In genomic region chr19:53423816-53424465, GRCm38 (mm10) we compare ENCODE assay signal across 11 mouse cellular contexts. TPM values are rescaled to one million over a fixed set of nuclear protein-coding genes. Genes with fewer than 3 reads are reported as not detected.
A peak's percentile ranks its signal among the peaks of the same experiment; 100 is the strongest.
DNase-seq lines count a peak whose midpoint lies in the region; ATAC-seq lines count a peak whose summit lies in the region.
"Had no signal": no experiment of that assay in that cellular context is flagged by ENCODE, and none has a peak within 500 bp of the region (broad histone marks: within the 10 kb centered on the region; RNA-seq: fewer than 3 reads in every experiment).

No protein-coding gene starts in this region.

- no peak for DNase-seq in heart, adult 9 months (ENCODE audit: low spot score in 2 of 2)
- DNase-seq in B cell, adult 2 months = peak; percentile 84 to 85
- DNase-seq in adrenal gland, adult 18-20 months (ENCODE audit: low spot score in 2 of 2) = no peak
- no peak for DNase-seq in left cerebral cortex, adult 9 months (ENCODE audit: low spot score in 2 of 2)

- H3K9me3 ChIP-seq in heart, embryonic 11.5 days (replicated peaks; ENCODE audit: control insufficient read depth, low read length) = no peaks in the 10 kb centered on the region
- no peaks in the 10 kb centered on the region for H3K9me3 ChIP-seq in embryonic facial prominence, embryonic 13.5 days
- H3K9me3 ChIP-seq: hindbrain, embryonic 10.5 days; neural tube, embryonic 13.5 days had no signal

- H3K4me3 ChIP-seq in heart, embryonic 11.5 days (ENCODE audit: low read depth, low read length) = no peak overlapping the region
- H3K4me3 ChIP-seq in embryonic facial prominence, embryonic 13.5 days = no peak overlapping the region
- H3K4me3 ChIP-seq: hindbrain, embryonic 10.5 days; neural tube, embryonic 13.5 days had no signal

- H3K4me1 ChIP-seq in heart, embryonic 11.5 days (ENCODE audit: control insufficient read depth, insufficient read depth, low read length) = peaks cover 31% of the 10 kb centered on the region
- peaks cover 22% of the 10 kb centered on the region for H3K4me1 ChIP-seq in embryonic facial prominence, embryonic 13.5 days

- no peak for ATAC-seq in heart, embryonic 11.5 days (replicated peaks; ENCODE audit: insufficient number of reproducible peaks, low FRiP score, low TSS enrichment)
- no peak for ATAC-seq in embryonic facial prominence, embryonic 13.5 days (ENCODE audit: insufficient number of reproducible peaks, insufficient read depth, low FRiP score, low TSS enrichment, low read depth)
- 0 out of 2 replicates have a peak, but pooled peaks have one; percentile 14 for ATAC-seq in megakaryocyte progenitor cell, adult 5-6 weeks (replicated peaks; ENCODE audit: poor library complexity)
- ATAC-seq in megakaryocyte-erythroid progenitor cell, adult 5-6 weeks (replicated peaks; ENCODE audit: low FRiP score, low TSS enrichment, poor library complexity, severe bottlenecking) = no peak

- H3K4me2 ChIP-seq in heart, embryonic 11.5 days = peak overlapping the region; percentile 41
- H3K4me2 ChIP-seq in embryonic facial prominence, embryonic 13.5 days = peak overlapping the region; percentile 20
- H3K4me2 ChIP-seq: neural tube, embryonic 13.5 days had no signal

- H3K36me3 ChIP-seq in heart, embryonic 11.5 days (ENCODE audit: control insufficient read depth, insufficient read depth, low read length) = no peaks in the 10 kb centered on the region
- H3K36me3 ChIP-seq in embryonic facial prominence, embryonic 13.5 days = no peaks in the 10 kb centered on the region
- H3K36me3 ChIP-seq: hindbrain, embryonic 10.5 days; neural tube, embryonic 13.5 days had no signal

- no peak overlapping the region for H3K27ac ChIP-seq in heart, embryonic 11.5 days (ENCODE audit: low read depth, low read length)
- H3K27ac ChIP-seq in embryonic facial prominence, embryonic 13.5 days = no peak overlapping the region
- H3K27ac ChIP-seq: neural tube, embryonic 13.5 days had no signal

- no peak overlapping the region for H3K9ac ChIP-seq in heart, embryonic 11.5 days (ENCODE audit: low read depth, low read length)
- no peak overlapping the region for H3K9ac ChIP-seq in embryonic facial prominence, embryonic 13.5 days
- H3K9ac ChIP-seq: neural tube, embryonic 13.5 days had no signal

- WGBS in heart, embryonic 11.5 days (ENCODE audit: insufficient replicate concordance) = 46% methylated on average over 17 of the region's 17 CpGs
- 61% methylated on average over 17 of the region's 17 CpGs for WGBS in embryonic facial prominence, embryonic 13.5 days

- H3K27me3 ChIP-seq in heart, embryonic 11.5 days (ENCODE audit: control insufficient read depth, insufficient read depth, low read length) = no peaks in the 10 kb centered on the region
- no peaks in the 10 kb centered on the region; the same call in 1 of the 2 replicates for H3K27me3 ChIP-seq in embryonic facial prominence, embryonic 13.5 days

RNA-seq across cellular contexts. Expression of gene Smndc1, which starts 33.6 kb away (rescaled TPM):
- 38.4 and 40.0 TPM in 2 replicates for polyA plus RNA-seq in heart, embryonic 11.5 days (2014; fragmentation: Nextera tagmentation; extraction: Ambion mirVana)
- 44.9 and 45.0 TPM in 2 replicates for polyA plus RNA-seq in embryonic facial prominence, embryonic 13.5 days (2015; fragmentation: Nextera tagmentation; extraction: Ambion mirVana)
- total RNA-seq in megakaryocyte progenitor cell, adult 5-6 weeks (2015) = 83.2 and 83.5 TPM in 2 replicates
- total RNA-seq in megakaryocyte progenitor cell, adult 5-6 weeks (2017) = 32.3 and 42.5 TPM in 2 replicates
- total RNA-seq in megakaryocyte-erythroid progenitor cell, adult 5-6 weeks (2014; fragmentation: Nextera tagmentation) = 56.9 and 60.9 TPM in 2 replicates
- total RNA-seq in megakaryocyte-erythroid progenitor cell, adult 5-6 weeks (2017) = 34.7 and 45.6 TPM in 2 replicates
- total RNA-seq in adrenal gland, adult 18-20 months (2021) = 10 to 100 TPM; 41.5 to 44.2 TPM

RNA-seq across cellular contexts. Expression of gene Gm10197, which starts 52.4 kb away (rescaled TPM):
- 2.1 and 3.5 TPM in 2 replicates for polyA plus RNA-seq in heart, embryonic 11.5 days (2014; fragmentation: Nextera tagmentation; extraction: Ambion mirVana)
- polyA plus RNA-seq in embryonic facial prominence, embryonic 13.5 days (2015; fragmentation: Nextera tagmentation; extraction: Ambion mirVana) = not detected in 2 replicates
- not detected in 2 replicates for total RNA-seq in megakaryocyte progenitor cell, adult 5-6 weeks (2015)
- not detected in 2 replicates for total RNA-seq in megakaryocyte progenitor cell, adult 5-6 weeks (2017)
- not detected in 2 replicates for total RNA-seq in megakaryocyte-erythroid progenitor cell, adult 5-6 weeks (2014; fragmentation: Nextera tagmentation)
- total RNA-seq in megakaryocyte-erythroid progenitor cell, adult 5-6 weeks (2017) = not detected in 2 replicates
- total RNA-seq in adrenal gland, adult 18-20 months (2021) = not detected
- total RNA-seq: left cerebral cortex, postnatal 36 days had no signal
- polyA plus RNA-seq: hindbrain, embryonic 10.5 days; neural tube, embryonic 13.5 days had no signal

Comparison
In these comparisons a context has a peak if more than half of its experiments do, and no peak if none do; other contexts are left out.
1. DNase-seq: peak in B cell, adult 2 months (2 of 2); none in heart, adult 9 months (0 of 2), adrenal gland, adult 18-20 months (0 of 2) and left cerebral cortex, adult 9 months (0 of 2).